Mouse (Mus musculus): ENCODE data around the gene Vmn2r13. TPM values are rescaled to one million over a fixed set of nuclear protein-coding genes. Genes with fewer than 3 reads are reported as not detected.
"Not testable (repeated sequence)": the region's sequence is repeated elsewhere in the genome, so short reads cannot be mapped to it uniquely, and the experiment has no call there.

Vmn2r13 gene
- not detected in 2 replicates for polyA plus RNA-seq (2016; fragmentation: Nextera tagmentation; extraction: Ambion mirVana)

DNA sequence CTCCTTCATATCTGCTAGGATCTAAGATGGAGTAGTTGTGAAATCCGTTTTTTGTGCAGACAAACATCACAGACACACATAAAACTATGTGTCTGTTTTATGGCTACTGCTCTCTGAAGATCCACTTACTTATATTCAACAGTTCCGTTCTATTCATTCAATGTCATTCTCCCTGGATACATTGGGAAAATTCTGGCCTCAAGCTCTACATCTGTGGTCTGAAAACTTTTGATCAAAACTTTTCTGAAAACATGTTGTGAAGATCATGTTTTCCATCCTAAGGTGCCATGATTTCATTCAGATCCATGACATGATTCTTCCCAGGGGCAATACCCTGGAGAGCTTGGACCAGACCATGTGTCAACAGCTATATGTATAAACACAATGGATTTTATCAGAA is at the start of gene Vmn2r13:
Gene Vmn2r13, minus strand, starts transcription at position 101 of the 400 bp plus-strand sequence.
- not testable (repeated sequence) for H3K27me3 ChIP-seq (replicated peaks; ENCODE audit: low read depth, poor library complexity, severe bottlenecking); H3K4me1 ChIP-seq; H3K36me3 ChIP-seq (replicated peaks); H3K27ac ChIP-seq (replicated peaks); DNase-seq (ENCODE audit: low spot score); H3K4me3 ChIP-seq
- 63% methylated on average over 2 of the region's 2 CpGs for WGBS
- H3K9me3 ChIP-seq: peaks cover 24% of the 10 kb centered on the region

DNA sequence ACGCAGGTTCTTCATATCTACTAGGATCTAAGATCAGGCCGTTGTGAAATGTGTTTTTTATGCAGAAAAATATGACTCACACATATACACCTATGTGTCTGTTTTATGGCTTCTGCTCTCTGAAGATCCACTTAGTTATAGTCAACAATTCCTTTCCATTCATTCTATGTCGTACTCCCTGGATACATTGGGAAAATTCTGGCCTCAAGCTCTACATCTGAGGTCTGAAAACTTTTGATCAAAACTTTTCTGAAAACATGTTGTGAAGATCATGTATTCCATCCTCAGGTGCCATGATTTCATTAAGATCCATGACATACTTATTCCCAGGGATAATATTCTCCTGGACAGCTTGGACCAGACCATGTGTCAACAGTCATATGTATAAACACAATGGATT is 32.6 kb upstream of the Vmn2r13 start, which contains the start of gene Vmn2r14:
Gene Vmn2r14, minus strand, starts transcription at position 101 of the 400 bp plus-strand sequence.
- no peak for DNase-seq (ENCODE audit: low spot score)
- Histone ChIP-seq H3K27ac (replicated peaks) (no peak within 1 kb of the TSS), H3K36me3 (replicated peaks) (no peaks in the 10 kb centered on the region), H3K4me1 (no peaks in the 10 kb centered on the region), H3K9me3 (peaks cover 8% of the 10 kb centered on the region; the same call in 1 of the 2 replicates), H3K4me3 (no peak within 1 kb of the TSS), H3K27me3 (replicated peaks; ENCODE audit: low read depth, poor library complexity, severe bottlenecking) (no peaks in the 10 kb centered on the region)
- WGBS: 81% methylated on average over 3 of the region's 3 CpGs

DNA sequence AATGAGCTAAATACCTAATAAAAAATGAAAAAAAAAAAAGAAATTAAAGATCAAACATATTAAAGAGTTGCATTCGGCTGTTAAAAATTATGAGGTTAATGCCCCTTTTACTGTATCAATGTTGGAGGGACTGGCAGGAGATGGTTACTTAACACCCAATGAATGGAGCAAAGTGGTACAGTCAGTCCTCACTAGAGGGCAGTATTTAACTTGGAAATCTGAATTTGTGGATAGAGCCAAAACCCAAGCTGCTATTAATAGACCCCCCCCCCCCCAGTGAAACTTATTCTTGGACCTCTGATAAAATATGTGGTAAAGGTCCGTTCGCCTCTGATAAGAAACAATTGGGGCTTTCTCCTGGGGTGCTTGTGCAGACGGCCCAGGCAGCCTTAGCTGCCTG is 25.1 kb downstream of the Vmn2r13 start:
- not testable (repeated sequence) for DNase-seq (ENCODE audit: low spot score)

DNA sequence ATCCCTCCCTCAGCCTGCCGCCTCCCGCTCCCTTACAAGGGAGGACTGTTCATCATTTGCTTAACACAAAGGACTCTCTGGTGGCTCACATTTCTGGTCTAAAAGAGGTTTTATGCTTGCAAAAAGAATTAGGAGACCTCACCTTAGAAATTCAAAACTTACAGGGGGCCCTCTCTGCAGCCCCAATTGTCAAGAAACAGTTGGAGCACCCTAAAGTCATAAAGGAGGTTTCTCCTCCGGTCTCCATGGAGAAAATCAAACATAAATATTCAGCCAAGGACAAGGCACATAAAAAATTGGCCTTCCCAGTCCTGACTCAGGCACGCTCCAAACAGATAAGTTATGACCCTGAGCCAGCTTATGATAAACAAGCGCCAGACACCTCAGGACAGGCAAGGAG is 31.9 kb downstream of the Vmn2r13 start:
- H3K27me3 ChIP-seq (replicated peaks; ENCODE audit: low read depth, poor library complexity, severe bottlenecking): no peaks in the 10 kb centered on the region
- peaks cover 11% of the 10 kb centered on the region for H3K9me3 ChIP-seq
- no peaks in the 10 kb centered on the region for H3K36me3 ChIP-seq (replicated peaks)
- no peaks in the 10 kb centered on the region for H3K4me1 ChIP-seq
- WGBS: 90% methylated on average over 5 of the region's 5 CpGs
- no peak for DNase-seq (ENCODE audit: low spot score)
- H3K4me3 ChIP-seq: no peak overlapping the region
- H3K27ac ChIP-seq (replicated peaks): no peak overlapping the region

More for the DNA sequence above, 25.1 kb downstream of the Vmn2r13 start:
- H3K4me1 ChIP-seq; H3K27ac ChIP-seq (replicated peaks); H3K27me3 ChIP-seq (replicated peaks; ENCODE audit: low read depth, poor library complexity, severe bottlenecking); H3K36me3 ChIP-seq (replicated peaks); H3K4me3 ChIP-seq: not testable (repeated sequence)
- H3K9me3 ChIP-seq: peaks cover 22% of the 10 kb centered on the region
- WGBS: 83% methylated on average over 4 of the region's 4 CpGs

DNA sequence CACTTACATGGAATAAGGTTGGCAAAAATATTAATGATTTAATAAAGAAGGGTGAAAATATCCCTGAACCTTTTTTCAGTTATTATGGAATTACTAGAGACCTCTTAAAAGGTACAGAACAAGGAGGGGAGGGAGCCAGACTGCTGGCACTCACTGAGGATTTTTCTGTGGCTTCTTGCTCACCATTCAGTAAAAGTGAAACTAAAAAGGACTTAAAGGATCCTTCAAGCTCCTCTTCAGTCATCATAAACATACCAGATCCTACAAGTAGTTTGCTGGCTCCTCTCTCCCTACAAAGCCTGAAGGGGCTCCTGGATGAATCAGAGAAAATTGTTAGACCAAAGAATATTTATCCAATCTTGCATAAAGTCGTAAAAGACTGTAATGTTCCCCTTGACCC is 32.4 kb downstream of the Vmn2r13 start:
- not testable (repeated sequence) for H3K27me3 ChIP-seq (replicated peaks; ENCODE audit: low read depth, poor library complexity, severe bottlenecking); H3K4me1 ChIP-seq; H3K4me3 ChIP-seq; H3K27ac ChIP-seq (replicated peaks); H3K36me3 ChIP-seq (replicated peaks); DNase-seq (ENCODE audit: low spot score)
- WGBS: 69% methylated on average over 1 of the region's 1 CpGs
- peaks cover 11% of the 10 kb centered on the region for H3K9me3 ChIP-seq

DNA sequence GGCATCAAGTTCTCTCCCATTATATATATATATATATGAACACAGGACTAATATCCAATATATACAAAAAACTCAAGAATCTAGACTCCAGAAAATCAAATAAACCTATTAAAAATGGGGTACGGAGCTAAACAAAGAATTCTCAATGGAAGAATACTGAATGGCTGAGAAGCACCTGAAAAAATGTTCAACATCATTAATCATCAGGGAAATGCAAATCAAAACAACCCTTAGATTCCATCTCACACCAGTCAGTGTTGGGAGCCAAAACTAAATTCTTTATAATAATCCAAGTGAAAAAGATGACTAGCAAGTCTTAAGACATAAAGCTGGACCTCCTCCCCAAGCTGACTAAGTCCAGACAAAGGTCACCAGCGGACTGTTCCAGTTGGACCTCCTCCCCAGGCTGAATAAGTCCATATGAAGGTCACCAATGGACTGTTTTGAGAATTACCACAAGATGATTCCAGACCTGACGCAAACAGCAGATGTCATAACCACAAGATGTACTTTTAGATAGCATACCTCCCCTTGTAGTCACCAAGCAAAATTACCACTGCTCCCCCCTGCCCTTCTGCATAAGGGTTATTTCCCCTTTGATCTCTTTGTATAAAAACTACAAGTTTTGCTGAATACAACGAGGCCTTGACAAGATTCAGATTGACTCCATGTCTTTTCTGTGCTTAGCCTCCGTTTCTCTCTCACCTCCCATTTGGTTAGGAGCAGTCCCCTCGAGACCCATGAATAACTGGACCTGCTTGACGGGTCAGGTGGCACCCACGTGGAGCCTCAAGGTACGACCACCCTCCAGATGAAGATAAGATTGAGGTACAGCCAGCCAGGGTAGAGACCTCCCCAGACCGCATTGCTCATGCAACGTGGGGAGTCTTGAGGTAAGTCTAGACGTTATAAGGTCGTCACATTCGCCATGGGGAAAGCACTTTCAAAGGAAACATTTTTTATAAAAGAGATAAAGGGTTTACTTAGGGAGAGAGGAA is 33.2 kb downstream of the Vmn2r13 start:
- H3K9me3 ChIP-seq: peaks cover 12% of the 10 kb centered on the region
- not testable (repeated sequence) for DNase-seq (ENCODE audit: low spot score); H3K27ac ChIP-seq (replicated peaks); H3K4me1 ChIP-seq; H3K4me3 ChIP-seq; H3K27me3 ChIP-seq (replicated peaks; ENCODE audit: low read depth, poor library complexity, severe bottlenecking); H3K36me3 ChIP-seq (replicated peaks)
- 79% methylated on average over 14 of the region's 14 CpGs for WGBS

DNA sequence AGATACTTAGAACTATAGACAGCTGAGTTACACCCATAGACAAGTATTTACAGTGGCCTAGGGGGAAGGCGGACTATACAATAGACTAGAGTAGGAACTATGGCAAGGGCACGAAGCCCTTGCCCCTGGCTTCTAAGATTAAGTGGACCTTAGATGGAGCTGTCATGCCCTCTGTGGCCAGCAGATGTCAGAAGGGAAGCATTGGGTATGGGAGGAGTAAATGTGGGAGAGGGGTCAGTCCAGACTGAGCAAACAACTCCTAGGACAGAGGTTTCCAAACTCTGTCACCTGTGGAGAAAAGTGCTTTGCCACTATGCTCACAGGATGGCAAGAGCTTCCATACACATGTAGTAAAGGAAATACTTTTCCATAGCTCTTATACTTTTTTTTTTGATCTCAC is 52.5 kb downstream of the Vmn2r13 start:
- 75% methylated on average over 2 of the region's 2 CpGs for WGBS
- Histone ChIP-seq H3K36me3 (replicated peaks) (no peaks in the 10 kb centered on the region), H3K4me1 (no peaks in the 10 kb centered on the region), H3K27ac (replicated peaks) (no peak overlapping the region), H3K4me3 (no peak overlapping the region), H3K27me3 (replicated peaks; ENCODE audit: low read depth, poor library complexity, severe bottlenecking) (no peaks in the 10 kb centered on the region), H3K9me3 (peaks cover 39% of the 10 kb centered on the region)
- no peak for DNase-seq (ENCODE audit: low spot score)

DNA sequence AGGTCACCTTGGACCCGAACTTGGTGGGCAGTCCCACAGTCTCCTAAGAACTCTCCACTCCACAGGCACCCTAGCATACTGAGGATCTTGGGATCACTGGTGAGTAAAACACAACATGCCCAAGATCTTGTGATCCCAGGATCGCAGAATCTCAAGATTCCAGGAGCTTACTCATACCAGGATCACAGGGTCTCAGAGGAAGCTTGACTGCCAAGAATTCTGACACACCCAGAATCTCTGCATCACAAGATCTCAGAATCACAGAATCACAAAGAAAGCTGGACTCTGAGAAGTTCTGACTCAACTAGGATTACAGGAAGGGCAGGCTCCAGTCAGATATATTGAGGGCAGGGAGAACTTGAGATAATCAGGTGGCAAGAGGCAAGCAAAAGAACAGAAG is 55.3 kb downstream of the Vmn2r13 start:
- H3K27me3 ChIP-seq (replicated peaks; ENCODE audit: low read depth, poor library complexity, severe bottlenecking): no peaks in the 10 kb centered on the region
- no peak for DNase-seq (ENCODE audit: low spot score)
- H3K27ac ChIP-seq (replicated peaks): no peak overlapping the region
- no peaks in the 10 kb centered on the region for H3K36me3 ChIP-seq (replicated peaks)
- peaks cover 47% of the 10 kb centered on the region for H3K9me3 ChIP-seq
- no peaks in the 10 kb centered on the region for H3K4me1 ChIP-seq
- 84% methylated on average over 2 of the region's 2 CpGs for WGBS
- no peak overlapping the region for H3K4me3 ChIP-seq

Other genes starting within 250 kb of the Vmn2r13 start
- gene Vmn2r10, start 185.7 kb downstream of the Vmn2r13 start, polyA plus RNA-seq (2016; fragmentation: Nextera tagmentation; extraction: Ambion mirVana): not detected in 2 replicates
- gene Vmn2r11, start 132.6 kb downstream of the Vmn2r13 start, polyA plus RNA-seq (2016; fragmentation: Nextera tagmentation; extraction: Ambion mirVana): not detected in 2 replicates
- not detected in 2 replicates for gene Vmn2r12, start 94.2 kb downstream of the Vmn2r13 start, polyA plus RNA-seq (2016; fragmentation: Nextera tagmentation; extraction: Ambion mirVana)
- not detected in 2 replicates for gene Vmn2r14, start 32.5 kb upstream of the Vmn2r13 start, polyA plus RNA-seq (2016; fragmentation: Nextera tagmentation; extraction: Ambion mirVana)
- not detected in 2 replicates for gene Vmn2r15, start 105.4 kb upstream of the Vmn2r13 start, polyA plus RNA-seq (2016; fragmentation: Nextera tagmentation; extraction: Ambion mirVana)
- gene Vmn2r16, start 138.0 kb upstream of the Vmn2r13 start, polyA plus RNA-seq (2016; fragmentation: Nextera tagmentation; extraction: Ambion mirVana): not detected in 2 replicates
- gene Vmn2r17, start 227.5 kb upstream of the Vmn2r13 start, polyA plus RNA-seq (2016; fragmentation: Nextera tagmentation; extraction: Ambion mirVana): not detected in 2 replicates